In genomic region chr5:114134091-114134534, GRCm38 (mm10) we compare ENCODE assay signal across 10 mouse cellular contexts. TPM values are rescaled to one million over a fixed set of nuclear protein-coding genes. Genes with fewer than 3 reads are reported as not detected.
A peak's percentile ranks its signal among the peaks of the same experiment; 100 is the strongest.
DNase-seq lines count a peak whose midpoint lies in the region; ATAC-seq lines count a peak whose summit lies in the region.
"Had no signal": no experiment of that assay in that cellular context is flagged by ENCODE, and none has a peak within 500 bp of the region (broad histone marks: within the 10 kb centered on the region; RNA-seq: fewer than 3 reads in every experiment).

No protein-coding gene starts in this region.

- H3K9me3 ChIP-seq in midbrain, embryonic 16.5 days (replicated peaks; ENCODE audit: control insufficient read depth, low read length, poor library complexity, severe bottlenecking): no peaks in the 10 kb centered on the region
- H3K9me3 ChIP-seq: embryonic facial prominence, embryonic 15.5 days; midbrain, embryonic 12.5 days had no signal

- no peak overlapping the region for H3K4me3 ChIP-seq in midbrain, embryonic 16.5 days (ENCODE audit: low read depth, low read length)
- H3K4me3 ChIP-seq: embryonic facial prominence, embryonic 15.5 days; midbrain, embryonic 12.5 days had no signal

- no peak overlapping the region for H3K9ac ChIP-seq in midbrain, embryonic 16.5 days (ENCODE audit: low read depth, low read length)
- H3K9ac ChIP-seq: embryonic facial prominence, embryonic 15.5 days; midbrain, embryonic 12.5 days had no signal

- peaks cover 17% of the 10 kb centered on the region for H3K4me1 ChIP-seq in midbrain, embryonic 16.5 days (ENCODE audit: control insufficient read depth, insufficient read depth, low read length)

- intact Hi-C loops in left cerebral cortex, postnatal 36 days (cut with DNase I): loop anchor here (10.0 kb wide), 1 partner anchor 171 kb away; no protein-coding TSS in a partner anchor

- ATAC-seq in midbrain, embryonic 16.5 days: no peak

- H3K27ac ChIP-seq in midbrain, embryonic 16.5 days (ENCODE audit: low read length): no peak overlapping the region
- H3K27ac ChIP-seq: embryonic facial prominence, embryonic 15.5 days; midbrain, embryonic 12.5 days had no signal

- WGBS in midbrain, embryonic 16.5 days: 70% methylated on average over 6 of the region's 6 CpGs

- H3K27me3 ChIP-seq in midbrain, embryonic 16.5 days (ENCODE audit: control insufficient read depth, insufficient read depth, low read depth, low read length): no peaks in the 10 kb centered on the region
- H3K27me3 ChIP-seq: embryonic facial prominence, embryonic 15.5 days; midbrain, embryonic 12.5 days had no signal

- peak; percentile 37 to 40 for DNase-seq in left cerebral cortex, adult 18-20 months (ENCODE audit: low spot score in 2 of 2)
- no peak for DNase-seq in left cerebral cortex, postnatal 36 days (ENCODE audit: low spot score in 2 of 2)
- DNase-seq in MEL-GATA-1-ER (ENCODE audit: extremely low read depth, low read depth): peak; percentile 97
- peak; percentile 58 for DNase-seq in c-Kit-positive CD71-positive TER-119-positive erythroid progenitor cells, embryonic 14.5 days (ENCODE audit: low spot score)
- DNase-seq in heart, adult 9 months (ENCODE audit: low spot score in 2 of 2): peak; percentile 58 to 67
- DNase-seq in liver: peak; percentile 77
- peak; percentile 55 for DNase-seq in right cerebral cortex, postnatal 4 days

- no peaks in the 10 kb centered on the region for H3K36me3 ChIP-seq in midbrain, embryonic 16.5 days (ENCODE audit: control insufficient read depth, insufficient read depth, low read length)

- no peak overlapping the region for H3K4me2 ChIP-seq in midbrain, embryonic 16.5 days (ENCODE audit: low read length)
- H3K4me2 ChIP-seq: embryonic facial prominence, embryonic 15.5 days; midbrain, embryonic 12.5 days had no signal

RNA-seq across cellular contexts. Expression of gene Ung, which starts 3.9 kb away (rescaled TPM):
- 1 to 10 TPM; 1.6 to 3.4 TPM for total RNA-seq in left cerebral cortex, adult 18-20 months (2021)
- 1 to 10 TPM; 3.3 to 5.3 TPM for total RNA-seq in left cerebral cortex, postnatal 36 days (2021)
- 8.2 and 9.1 TPM in 2 replicates for polyA plus RNA-seq in midbrain, embryonic 16.5 days (2015; fragmentation: Nextera tagmentation; extraction: Ambion mirVana)

RNA-seq across cellular contexts. Expression of gene Alkbh2, which starts 6.1 kb away (rescaled TPM):
- total RNA-seq in left cerebral cortex, adult 18-20 months (2021): 1 to 10 TPM; 5.6 to 5.7 TPM
- 1 to 10 TPM; 6.0 to 7.4 TPM for total RNA-seq in left cerebral cortex, postnatal 36 days (2021)
- 5.1 and 5.8 TPM in 2 replicates for polyA plus RNA-seq in midbrain, embryonic 16.5 days (2015; fragmentation: Nextera tagmentation; extraction: Ambion mirVana)

RNA-seq across cellular contexts. Expression of gene Acacb, which starts 12.2 kb away (rescaled TPM):
- total RNA-seq in left cerebral cortex, adult 18-20 months (2021): 1 to 10 TPM; 2.8 to 6.2 TPM
- 1 to 10 TPM; 3.9 to 6.9 TPM for total RNA-seq in left cerebral cortex, postnatal 36 days (2021)
- polyA plus RNA-seq in midbrain, embryonic 16.5 days (2015; fragmentation: Nextera tagmentation; extraction: Ambion mirVana): 5.1 and 5.2 TPM in 2 replicates

RNA-seq across cellular contexts. Expression of gene Svop, which starts 42.7 kb away (rescaled TPM):
- total RNA-seq in left cerebral cortex, adult 18-20 months (2021): 100 to 1,000 TPM; 187 to 192 TPM
- total RNA-seq in left cerebral cortex, postnatal 36 days (2021): 100 to 1,000 TPM; 179 to 201 TPM
- 111 and 113 TPM in 2 replicates for polyA plus RNA-seq in midbrain, embryonic 16.5 days (2015; fragmentation: Nextera tagmentation; extraction: Ambion mirVana)

Comparison
In these comparisons a context has a peak if more than half of its experiments do, and no peak if none do; other contexts are left out.
1. DNase-seq: peak in left cerebral cortex, adult 18-20 months (2 of 2), MEL-GATA-1-ER (single experiment), c-Kit-positive CD71-positive TER-119-positive erythroid progenitor cells, embryonic 14.5 days (single experiment), heart, adult 9 months (2 of 2), liver (single experiment) and right cerebral cortex, postnatal 4 days (single experiment); none in left cerebral cortex, postnatal 36 days (0 of 2).